Mouse (Mus musculus): Measurements from ENCODE around the gene Snrk.

The Snrk gene

GRCm38 (mm10) chr9:122185061-122185460, 68.0 kb downstream of the Snrk start:
- DNase-seq (ENCODE audit: low spot score), result peak; percentile 69

DNA sequence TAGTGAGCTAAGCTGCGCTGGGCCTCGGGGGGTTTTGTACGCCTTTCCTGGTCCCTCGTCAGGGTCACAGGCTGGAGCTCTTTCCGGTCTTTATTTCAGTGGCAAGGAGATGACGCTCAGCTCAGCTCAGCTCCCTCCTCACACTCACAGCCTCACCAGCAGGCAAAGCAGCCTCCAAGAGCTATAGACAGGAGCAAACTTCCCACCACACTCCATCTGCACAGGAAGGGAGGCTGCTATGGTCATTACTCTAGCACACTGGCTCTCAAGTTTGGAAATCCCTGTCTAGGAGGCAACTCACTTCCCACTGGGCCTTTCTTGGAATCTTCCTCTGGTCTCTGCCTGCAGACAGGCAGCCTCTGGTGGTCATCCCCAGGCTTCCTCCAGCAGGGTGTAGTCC, 68.9 kb downstream of the Snrk start:
- DNase-seq (ENCODE audit: low spot score), result no peak

GRCm38 (mm10) chr9:122186643-122187226, 69.7 kb downstream of the Snrk start:
- DNase-seq (ENCODE audit: low spot score), result no peak

DNA sequence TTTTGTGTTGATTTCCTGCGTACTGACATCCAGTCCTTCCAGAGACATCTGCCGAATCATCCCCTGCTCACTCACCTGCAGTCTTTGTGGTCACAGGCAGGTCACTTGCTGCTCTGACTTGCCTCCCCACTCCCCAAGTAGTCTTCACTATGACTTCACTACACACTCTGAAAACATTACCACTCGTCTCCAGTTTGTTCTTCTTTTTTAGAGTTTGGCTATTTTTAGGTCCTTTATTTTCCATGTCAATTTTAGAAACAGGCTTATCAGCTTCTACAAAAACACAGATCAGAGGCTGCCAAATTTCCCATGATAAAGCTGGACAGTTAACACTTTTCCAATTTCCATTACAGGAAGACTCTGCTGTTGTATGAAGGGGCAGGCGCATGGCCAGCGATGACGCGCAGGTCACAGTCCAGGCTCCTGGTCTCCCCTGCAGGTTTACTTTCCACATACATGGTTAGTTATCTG, 70.4 kb downstream of the Snrk start:
- no peak for DNase-seq (ENCODE audit: low spot score)

DNA sequence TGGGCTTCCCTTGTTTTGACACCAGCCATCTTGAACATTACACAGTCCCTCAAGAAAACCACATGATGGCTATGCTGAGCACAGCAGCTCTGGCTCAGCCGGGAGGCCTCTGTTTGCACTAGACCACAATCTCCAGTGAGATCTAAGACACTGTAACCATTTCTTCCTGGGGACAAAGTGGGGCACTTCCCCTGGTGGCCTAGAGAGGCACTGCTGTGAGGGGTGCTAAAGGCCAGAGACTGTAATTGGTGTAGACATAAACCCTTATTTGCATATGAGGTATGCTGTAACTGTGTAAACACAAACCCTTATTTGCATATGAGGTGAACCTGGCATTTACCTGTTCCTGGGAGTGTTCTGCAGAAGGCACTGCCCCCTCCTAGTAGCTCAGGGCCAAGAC, 71.7 kb downstream of the Snrk start:
- no peak for DNase-seq (ENCODE audit: low spot score)

DNA sequence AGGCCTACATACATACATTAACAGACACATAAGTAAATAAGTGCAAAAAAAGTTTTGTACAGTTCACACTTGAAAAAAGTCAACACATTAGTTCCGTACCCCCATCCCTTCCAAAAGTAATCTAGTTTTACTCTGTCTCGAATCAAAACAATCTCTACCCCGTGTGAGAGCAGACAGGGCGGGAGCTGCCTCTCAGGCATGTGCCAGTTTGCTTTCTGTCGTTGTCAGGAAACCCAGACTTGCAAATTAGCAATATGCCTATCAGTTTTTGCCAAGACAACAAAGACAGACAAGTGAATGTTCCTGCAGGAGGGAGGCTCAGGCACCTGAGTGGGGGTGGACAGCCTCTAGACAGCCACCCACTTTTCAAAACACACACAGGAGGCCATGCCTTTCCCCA, 76.3 kb downstream of the Snrk start:
- DNase-seq (ENCODE audit: low spot score), result no peak

- DNase-seq (ENCODE audit: low spot score), result no peak
Measured at GRCm38 (mm10) chr9:122193823-122194222, 76.8 kb downstream of the Snrk start.

- DNase-seq (ENCODE audit: low spot score), result no peak
Measured at GRCm38 (mm10) chr9:122195042-122195682, 78.1 kb downstream of the Snrk start.

DNA sequence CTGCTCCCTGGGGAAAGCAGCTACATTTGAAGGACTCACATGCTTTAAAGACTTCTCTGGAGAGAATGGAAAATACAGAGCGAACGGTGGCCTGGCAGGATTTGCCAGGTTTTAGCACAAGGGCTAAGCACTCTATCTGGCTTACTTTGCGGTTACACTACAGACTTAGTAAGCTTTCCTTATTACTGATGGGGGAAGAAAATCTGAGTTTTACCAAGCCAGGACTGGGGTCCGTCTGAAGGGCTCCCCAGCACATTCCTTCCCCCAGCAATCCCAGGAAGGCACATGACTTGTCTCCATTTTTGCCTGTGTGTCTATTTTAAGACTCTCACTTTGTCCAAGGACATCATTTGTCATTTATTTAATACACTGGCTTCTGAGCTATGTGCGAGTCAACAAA, 80.0 kb downstream of the Snrk start:
- no peak for DNase-seq (ENCODE audit: low spot score)

- DNase-seq (ENCODE audit: low spot score), result no peak
Measured at GRCm38 (mm10) chr9:122198621-122199020, 81.6 kb downstream of the Snrk start.

DNA sequence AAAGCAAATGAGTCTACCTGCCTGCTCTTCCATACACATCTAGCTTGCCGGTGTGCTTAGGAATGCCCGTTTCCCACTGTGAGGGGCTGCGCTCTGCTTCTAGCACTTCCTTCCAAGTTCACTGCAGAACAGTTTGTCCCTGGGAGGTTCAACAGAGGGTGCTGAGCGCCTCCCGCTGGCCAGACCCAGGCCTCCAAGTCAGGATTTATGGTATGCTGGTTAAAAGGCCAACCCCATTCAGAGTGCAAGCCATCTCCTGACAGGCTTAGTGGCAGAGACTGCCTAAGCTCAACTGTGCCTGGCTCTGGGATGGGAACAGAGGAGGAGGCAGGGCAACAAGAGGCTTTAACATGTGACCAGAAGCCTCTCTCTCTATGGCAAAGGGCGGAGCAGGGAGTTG, 82.2 kb downstream of the Snrk start:
- DNase-seq (ENCODE audit: low spot score), result peak; percentile 22

GRCm38 (mm10) chr9:122204508-122204907, 87.4 kb downstream of the Snrk start:
- DNase-seq (ENCODE audit: low spot score), result no peak

DNA sequence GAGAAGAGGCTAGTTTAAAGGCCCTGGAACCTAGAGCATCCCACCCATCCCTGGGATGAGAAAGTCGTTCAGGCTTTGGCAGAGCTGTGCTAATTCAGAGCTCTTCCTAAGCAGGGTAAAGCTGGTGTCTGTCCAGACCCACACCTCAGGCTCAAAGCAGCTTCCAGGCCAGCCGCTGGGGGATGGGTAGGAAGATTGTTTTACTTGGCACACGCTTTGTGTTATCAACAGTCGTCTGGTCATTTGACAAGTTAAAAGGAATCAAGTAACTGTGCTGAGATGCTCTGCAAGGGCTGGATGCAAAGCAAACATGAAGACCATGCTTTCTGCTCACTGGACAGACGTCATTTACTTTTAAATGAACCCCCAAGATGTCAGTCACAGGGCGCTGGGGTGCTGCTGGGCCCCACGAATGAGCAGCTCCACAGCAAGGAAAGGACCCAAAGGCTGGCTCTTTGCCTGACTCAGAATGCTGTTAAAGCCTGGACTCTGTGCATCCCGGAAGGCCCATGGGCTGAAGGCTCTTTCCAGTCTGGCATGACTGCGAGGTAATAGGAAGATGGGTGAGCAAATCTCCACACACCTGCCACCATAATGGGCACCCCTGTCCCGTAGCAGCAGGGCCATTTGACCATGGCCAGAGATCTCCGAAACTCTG, 88.6 kb downstream of the Snrk start:
- DNase-seq (ENCODE audit: low spot score), result no peak

DNA sequence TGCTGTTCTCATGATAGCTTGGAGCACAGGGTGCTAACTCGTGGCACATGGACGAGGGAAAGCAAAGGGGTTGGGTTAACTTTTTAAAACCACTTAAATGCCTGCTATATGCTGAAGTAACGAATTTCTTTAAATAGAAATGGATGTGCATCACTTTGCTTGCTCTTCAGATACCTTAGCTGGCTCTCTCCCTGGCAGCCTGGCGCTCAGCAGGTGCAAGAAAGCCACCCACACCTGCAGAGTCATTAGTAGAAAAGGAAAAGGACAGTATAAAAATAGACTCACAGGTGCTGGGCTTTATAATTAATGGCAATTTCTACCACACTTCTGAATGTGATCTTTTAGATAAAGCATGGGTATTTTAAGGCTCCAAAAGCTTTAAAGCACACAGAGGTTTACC, 91.2 kb downstream of the Snrk start:
- no peak for DNase-seq (ENCODE audit: low spot score)

DNA sequence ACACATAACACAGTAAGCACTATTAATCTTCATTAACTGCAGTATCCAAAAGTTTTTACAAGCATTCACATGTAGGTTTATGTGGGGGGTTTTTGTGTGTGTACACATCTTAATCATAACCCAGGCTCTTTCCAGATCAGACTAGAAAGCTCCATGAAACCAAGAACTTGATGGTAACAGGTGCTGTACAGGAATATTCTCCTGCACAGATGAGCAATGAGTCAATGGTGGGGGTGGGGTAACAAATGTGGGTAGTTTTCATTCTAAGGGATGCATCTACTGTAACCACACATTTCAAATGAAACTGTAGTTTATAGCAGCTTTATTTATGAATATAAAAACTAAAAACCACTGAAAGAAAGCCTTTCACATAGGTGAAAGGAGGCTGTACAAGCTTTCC, 98.1 kb downstream of the Snrk start:
- DNase-seq (ENCODE audit: low spot score), result no peak

GRCm38 (mm10) chr9:122216945-122217529, 100.0 kb downstream of the Snrk start:
- no peak for DNase-seq (ENCODE audit: low spot score)

Data from left cerebral cortex, adult 11 months (tissue).